Mouse (Mus musculus) hindlimb bud, embryonic 11.5 days (tissue): ENCODE measurements around the gene Crim1.

Experiments
- DNase-seq: peaks from one replicate; pipeline ENCODE4 v3.0.0-alpha.2; 2012; ENCODE audit warnings: low read depth, low spot score; ENCODE audit errors: extremely low spot score

Gene Crim1

GRCm38 (mm10) chr17:78280991-78281712, 81.1 kb downstream of the Crim1 start:
- DNase-seq: no peak

DNA sequence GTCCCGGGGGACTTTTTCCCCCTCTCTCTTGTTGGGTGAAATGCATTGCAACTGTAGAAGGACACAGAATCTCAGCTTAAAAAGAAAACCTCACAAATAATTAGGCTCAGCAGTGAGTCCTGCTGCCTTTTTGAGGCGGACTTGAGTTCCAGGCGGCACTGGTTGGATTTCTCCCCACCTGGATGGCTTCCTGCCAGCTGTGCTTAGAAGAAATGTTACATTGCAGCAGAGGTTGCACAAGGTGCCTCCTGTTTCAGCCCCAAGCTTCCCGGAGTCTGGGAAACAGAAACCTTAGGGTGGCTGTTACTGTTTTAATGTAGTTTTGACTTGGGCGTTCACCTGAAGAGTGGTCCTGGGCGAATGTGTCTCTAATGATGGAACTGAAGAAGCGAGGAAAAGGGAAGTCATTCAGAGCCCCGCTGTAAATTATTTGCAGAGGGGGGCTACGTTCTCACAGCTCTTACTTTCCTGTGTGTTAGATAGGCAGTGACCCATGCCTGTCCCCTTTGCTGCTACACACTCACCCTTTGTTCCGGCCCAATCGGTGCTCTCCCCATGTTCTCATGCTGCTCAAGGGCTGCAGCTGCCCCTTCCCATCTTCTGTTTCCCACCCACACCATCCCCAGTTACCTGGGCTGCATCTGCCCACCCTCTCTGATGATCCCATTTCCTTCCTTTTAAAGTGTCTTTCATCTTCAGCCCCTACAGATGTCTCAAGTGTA, 83.4 kb downstream of the Crim1 start:
- DNase-seq: no peak

DNA sequence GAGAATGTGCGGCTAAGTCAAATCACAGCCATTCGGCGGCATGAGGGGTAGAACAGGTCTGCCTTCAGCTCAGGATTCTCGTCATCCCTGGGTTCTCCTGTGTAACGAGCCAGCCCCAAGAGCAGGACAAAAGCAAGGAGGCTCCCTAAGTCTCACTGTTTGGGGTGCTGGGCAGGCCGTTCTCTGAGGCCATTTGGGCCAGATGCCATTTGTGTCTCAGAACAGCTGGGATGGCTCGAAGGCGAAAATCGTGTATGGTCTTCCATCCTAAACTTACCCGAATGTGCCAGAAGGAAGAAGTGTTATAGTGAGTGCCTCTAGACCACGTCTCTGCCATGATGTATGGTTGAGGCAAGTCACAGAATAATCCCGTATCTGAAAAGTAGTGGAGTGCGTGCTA, 86.0 kb downstream of the Crim1 start:
- no peak for DNase-seq

GRCm38 (mm10) chr17:78287391-78287790, 87.3 kb downstream of the Crim1 start:
- DNase-seq: no peak

- DNase-seq: no peak
Observed at GRCm38 (mm10) chr17:78290153-78290876, 90.3 kb downstream of the Crim1 start.

DNA sequence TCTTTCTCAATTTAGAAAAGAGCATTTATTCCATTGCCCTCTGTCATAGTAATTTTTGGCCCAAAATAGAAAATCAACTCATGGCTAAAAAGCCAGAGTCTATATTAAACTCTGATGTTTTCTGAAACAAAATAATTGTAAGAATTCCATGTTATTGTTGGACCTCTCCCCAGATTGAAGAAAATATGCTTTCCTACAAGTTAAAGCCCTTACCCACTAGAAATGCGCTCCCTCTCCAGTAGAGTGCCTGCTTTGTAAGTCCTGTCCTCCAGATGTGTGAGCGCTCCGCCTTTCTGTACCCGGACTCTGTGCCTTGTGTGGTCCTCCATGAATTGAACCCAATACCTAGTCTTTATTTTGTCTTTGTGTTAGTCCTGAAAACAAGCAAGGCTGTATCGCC, 91.0 kb downstream of the Crim1 start:
- no peak for DNase-seq

- no peak for DNase-seq
Observed at GRCm38 (mm10) chr17:78292301-78292700, 92.3 kb downstream of the Crim1 start.

- DNase-seq: no peak
Observed at GRCm38 (mm10) chr17:78292827-78293488, 92.9 kb downstream of the Crim1 start.

- no peak for DNase-seq
Observed at GRCm38 (mm10) chr17:78295979-78296378, 95.9 kb downstream of the Crim1 start.

GRCm38 (mm10) chr17:78298140-78298539, 98.1 kb downstream of the Crim1 start:
- no peak for DNase-seq

DNA sequence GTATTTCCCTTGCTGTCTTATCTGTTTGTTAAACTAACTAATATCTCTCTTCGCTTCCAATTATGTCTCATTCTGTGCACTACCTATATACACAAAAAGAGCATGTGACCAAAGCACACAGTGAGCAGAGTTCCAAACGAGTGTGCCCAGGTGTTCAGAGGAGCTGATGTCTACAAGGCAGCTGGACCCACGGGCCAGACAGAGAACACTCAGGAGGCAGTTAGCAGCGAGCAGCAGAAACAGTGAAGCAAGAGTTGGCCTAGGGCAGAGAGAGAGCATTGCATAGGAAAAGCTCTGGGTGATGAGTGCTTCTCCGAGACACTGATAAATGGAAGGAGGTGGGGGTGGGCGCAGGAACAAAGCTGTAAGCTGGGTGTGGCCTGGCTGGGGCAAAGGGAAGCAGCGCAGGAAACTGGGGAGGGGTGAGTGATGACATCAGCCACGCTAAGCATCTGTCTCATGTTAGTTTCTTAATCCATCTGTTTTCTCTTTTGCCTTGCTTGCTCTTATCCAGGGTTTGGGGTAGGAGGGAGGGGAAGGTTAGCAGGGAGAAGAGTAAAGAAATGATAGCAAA, 99.0 kb downstream of the Crim1 start:
- no peak for DNase-seq

- DNase-seq: no peak
Observed at GRCm38 (mm10) chr17:78303053-78303452, 103.0 kb downstream of the Crim1 start.

GRCm38 (mm10) chr17:78304059-78304458, 104.0 kb downstream of the Crim1 start:
- DNase-seq: no peak

- no peak for DNase-seq
Observed at GRCm38 (mm10) chr17:78306434-78306833, 106.4 kb downstream of the Crim1 start.

GRCm38 (mm10) chr17:78308221-78308620, 108.2 kb downstream of the Crim1 start:
- no peak for DNase-seq

DNA sequence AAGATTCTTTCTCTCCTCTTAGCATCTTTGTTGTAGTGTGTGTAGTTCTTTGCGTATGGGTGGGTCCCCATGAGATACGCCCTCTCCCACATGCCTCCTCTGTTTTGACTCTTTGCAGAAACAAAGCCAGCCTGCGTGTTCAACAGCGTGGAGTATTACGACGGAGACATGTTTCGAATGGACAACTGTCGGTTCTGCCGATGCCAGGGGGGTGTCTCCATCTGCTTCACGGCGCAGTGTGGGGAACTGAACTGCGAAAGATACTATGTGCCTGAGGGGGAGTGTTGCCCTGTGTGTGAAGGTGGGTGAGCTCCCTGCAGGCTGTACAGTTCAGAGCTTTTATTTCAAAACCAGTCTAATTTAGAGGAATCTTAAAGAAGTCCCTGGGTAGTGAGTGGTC, 113.0 kb downstream of the Crim1 start:
- no peak for DNase-seq

- DNase-seq: no peak
Observed at GRCm38 (mm10) chr17:78313612-78314011, 113.6 kb downstream of the Crim1 start.

- DNase-seq: no peak
Observed at GRCm38 (mm10) chr17:78315659-78316058, 115.6 kb downstream of the Crim1 start.

- DNase-seq: no peak
Observed at GRCm38 (mm10) chr17:78317381-78317780, 117.3 kb downstream of the Crim1 start.

- DNase-seq: no peak
Observed at GRCm38 (mm10) chr17:78318810-78319209, 118.8 kb downstream of the Crim1 start.

DNA sequence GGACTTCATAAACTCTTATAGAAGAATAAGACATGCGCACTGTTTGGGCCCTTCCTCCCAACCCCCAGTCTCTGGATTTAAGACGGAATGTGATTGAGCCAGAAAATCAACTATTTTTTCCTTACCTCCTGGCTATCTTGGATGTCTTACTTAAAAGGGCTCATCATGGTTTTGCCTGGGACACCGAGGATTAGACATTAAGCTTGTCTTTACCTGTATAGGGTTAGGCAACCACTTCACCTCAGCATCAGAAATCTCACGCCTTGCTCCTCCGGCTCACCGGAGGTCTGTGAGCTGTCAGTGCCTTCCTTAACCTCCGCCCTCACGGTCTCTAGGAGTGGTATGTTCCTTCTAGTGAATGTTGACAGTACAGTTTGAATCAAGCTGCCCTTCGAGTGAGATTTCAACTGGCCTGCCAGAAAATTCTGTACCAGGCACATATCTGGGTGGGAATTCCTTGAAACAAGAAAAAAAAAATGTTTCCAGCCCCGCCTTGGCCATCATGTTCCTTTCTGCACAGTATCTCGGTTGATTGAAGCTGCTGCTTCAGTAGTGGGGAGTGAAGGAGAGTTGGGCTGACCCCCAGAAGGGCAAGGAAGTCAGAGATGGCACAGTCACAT, 121.3 kb downstream of the Crim1 start:
- no peak for DNase-seq
